Mouse (Mus musculus): ENCODE results near the gene 2200002J24Rik. TPM values are rescaled to one million over a fixed set of nuclear protein-coding genes. Genes with fewer than 3 reads are reported as not detected.

Gene 2200002J24Rik
- polyA plus RNA-seq, 1 experiment from 2014 or later = 3.2 TPM

DNA sequence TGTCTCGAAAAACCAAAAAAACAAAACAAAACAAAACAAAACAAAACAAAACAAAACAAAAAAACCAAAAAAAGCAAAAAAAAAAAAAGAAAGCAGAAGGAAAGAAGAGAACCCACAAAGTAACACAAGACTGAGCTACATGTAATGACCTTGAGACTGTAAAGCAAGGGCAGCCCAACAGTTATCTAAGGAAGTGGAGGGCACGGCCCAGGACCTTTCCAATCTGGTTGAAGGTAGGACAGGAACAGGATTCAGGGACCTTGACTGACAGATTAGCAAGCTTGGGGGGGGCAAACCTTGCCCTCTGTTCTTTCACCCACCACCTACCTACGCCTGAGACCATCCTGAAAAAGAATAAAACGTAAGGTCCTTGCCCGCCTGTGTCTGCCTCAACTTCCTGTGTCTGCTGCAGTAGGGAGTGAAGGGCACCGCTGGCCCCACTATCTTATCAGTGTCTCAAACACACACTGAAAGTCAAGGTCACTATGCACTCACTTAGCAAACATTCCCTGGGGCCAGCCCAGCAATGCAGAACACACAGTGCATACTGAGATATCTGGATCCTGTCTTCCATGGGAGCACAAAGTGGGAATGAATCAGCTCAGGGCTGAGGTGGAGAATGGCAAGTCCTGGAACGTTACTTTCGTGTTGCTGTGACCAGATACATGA, 7.6 kb downstream of the 2200002J24Rik start:
- H3K9ac ChIP-seq = no peak overlapping the region
- H3K4me2 ChIP-seq (replicated peaks) = no peak overlapping the region; the same call in 1 of the 2 replicates

DNA sequence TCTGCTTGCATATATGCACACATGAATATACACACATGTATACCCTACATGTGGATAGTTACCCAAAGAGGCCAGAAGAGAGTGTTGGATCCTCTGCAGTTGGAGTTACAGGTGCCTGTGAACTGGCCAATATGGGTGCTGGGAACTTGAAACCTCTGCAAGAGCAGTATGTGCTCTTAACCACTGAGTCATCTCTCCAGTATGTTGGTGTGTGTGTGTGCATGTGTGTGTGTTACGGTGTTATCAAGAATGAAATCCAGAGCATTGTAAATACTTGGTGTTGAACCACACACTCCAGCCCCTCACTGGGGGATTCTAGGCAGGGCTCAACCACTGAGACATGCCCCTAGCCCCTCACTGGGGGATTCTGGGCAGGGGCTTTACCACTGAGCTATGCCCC, 8.7 kb downstream of the 2200002J24Rik start:
- no peak overlapping the region for H3K9ac ChIP-seq
- H3K9me3 ChIP-seq = no peaks in the 10 kb centered on the region
- H3K4me3 ChIP-seq (replicated peaks) = no peak overlapping the region
- no peaks in the 10 kb centered on the region for H3K36me3 ChIP-seq
- H3K4me2 ChIP-seq (replicated peaks) = no peak overlapping the region
- no peak; the same call in 1 of the 2 replicates for ATAC-seq
- 58% methylated on average over 1 of the region's 1 CpGs for WGBS
- H3K27ac ChIP-seq = no peak overlapping the region
- 0 out of 2 replicates have a peak, but pooled peaks cover 3% of the 10 kb centered on the region for H3K4me1 ChIP-seq (replicated peaks)
- H3K27me3 ChIP-seq (replicated peaks) = no peaks in the 10 kb centered on the region

More for the DNA sequence above, 7.6 kb downstream of the 2200002J24Rik start:
- WGBS = 50% methylated on average over 8 of the region's 8 CpGs
- no peak overlapping the region for H3K4me3 ChIP-seq (replicated peaks)
- no peaks in the 10 kb centered on the region for H3K9me3 ChIP-seq
- H3K27me3 ChIP-seq (replicated peaks) = no peaks in the 10 kb centered on the region
- 0 out of 2 replicates have a peak, but pooled peaks cover 3% of the 10 kb centered on the region for H3K4me1 ChIP-seq (replicated peaks)
- peak overlapping the region; percentile 71 for H3K27ac ChIP-seq
- ATAC-seq = peak; percentile 94
- no peaks in the 10 kb centered on the region for H3K36me3 ChIP-seq

DNA sequence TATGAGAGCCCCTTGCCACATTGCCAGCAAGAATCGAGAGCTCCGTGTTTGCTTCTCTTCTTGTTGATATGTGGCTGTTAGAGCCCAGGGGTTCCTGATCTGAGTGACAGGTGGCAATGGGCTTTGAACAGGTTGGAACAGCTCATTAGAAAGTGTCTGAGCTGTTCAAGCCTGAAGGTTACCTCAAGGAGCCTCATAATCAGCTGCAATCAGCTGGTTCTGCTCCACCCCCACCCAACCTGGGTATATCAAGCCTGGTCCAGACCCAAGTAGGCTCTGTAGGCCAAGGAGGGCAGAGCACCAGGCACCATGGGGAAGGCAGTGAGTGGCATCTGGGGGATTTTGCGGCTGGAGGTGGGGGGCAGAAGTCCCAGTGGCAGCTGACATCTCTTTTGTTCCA, 13.2 kb downstream of the 2200002J24Rik start, which contains the start of gene Atp4a:
TSS of gene Atp4a (plus strand) at position 268 of the 400 bp plus-strand sequence.
- Histone ChIP-seq H3K9ac (no peak within 1 kb of the TSS), H3K36me3 (no peaks in the 10 kb centered on the region), H3K9me3 (no peaks in the 10 kb centered on the region), H3K27ac (no peak within 1 kb of the TSS), H3K4me2 (replicated peaks) (no peak within 1 kb of the TSS), H3K4me1 (replicated peaks) (peaks cover 3% of the 10 kb centered on the region; the same call in 1 of the 2 replicates), H3K27me3 (replicated peaks) (no peaks in the 10 kb centered on the region), H3K4me3 (replicated peaks) (no peak within 1 kb of the TSS)
- ATAC-seq = no peak
- 85% methylated on average over 3 of the region's 3 CpGs for WGBS

DNA sequence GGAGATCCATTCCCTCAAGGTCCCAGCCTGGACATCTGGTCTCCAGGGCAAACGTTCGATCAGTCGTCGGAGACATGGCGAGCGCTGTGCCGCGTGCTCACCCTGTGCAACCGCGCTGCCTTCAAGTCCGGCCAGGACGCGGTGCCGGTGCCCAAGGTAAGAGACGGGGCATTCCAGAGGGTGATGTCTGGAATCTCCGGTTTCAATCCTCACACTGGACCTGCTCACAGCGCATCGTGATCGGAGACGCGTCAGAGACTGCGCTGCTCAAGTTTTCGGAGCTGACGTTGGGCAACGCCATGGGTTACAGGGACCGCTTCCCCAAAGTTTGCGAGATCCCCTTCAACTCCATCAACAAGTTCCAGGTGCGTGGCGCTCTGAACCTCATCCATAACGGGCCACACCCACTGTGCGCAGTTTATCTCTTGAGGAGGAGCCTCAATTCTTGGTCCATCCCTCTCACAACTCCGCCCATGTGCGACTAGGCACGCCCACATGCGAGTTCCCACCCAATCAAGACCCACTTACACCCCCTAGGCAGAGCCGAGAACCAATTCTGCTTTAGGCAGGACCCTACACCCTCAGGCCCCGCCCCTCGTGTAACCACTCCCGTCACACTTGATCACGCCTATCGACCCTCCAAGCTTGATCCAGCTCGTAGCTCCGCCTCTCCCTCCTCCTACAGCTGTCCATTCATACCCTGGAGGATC, 18.4 kb downstream of the 2200002J24Rik start:
- Histone ChIP-seq H3K4me3 (replicated peaks) (peak overlapping the region; percentile 37), H3K36me3 (no peaks in the 10 kb centered on the region), H3K4me1 (replicated peaks) (peaks cover 8% of the 10 kb centered on the region), H3K9me3 (no peaks in the 10 kb centered on the region), H3K9ac (no peak overlapping the region), H3K27me3 (replicated peaks) (0 out of 2 replicates have a peak, but pooled peaks cover 3% of the 10 kb centered on the region), H3K4me2 (replicated peaks) (peak overlapping the region; percentile 73), H3K27ac (no peak overlapping the region)
- ATAC-seq = peak; percentile 98
- 1% methylated on average over 43 of the region's 43 CpGs for WGBS

DNA sequence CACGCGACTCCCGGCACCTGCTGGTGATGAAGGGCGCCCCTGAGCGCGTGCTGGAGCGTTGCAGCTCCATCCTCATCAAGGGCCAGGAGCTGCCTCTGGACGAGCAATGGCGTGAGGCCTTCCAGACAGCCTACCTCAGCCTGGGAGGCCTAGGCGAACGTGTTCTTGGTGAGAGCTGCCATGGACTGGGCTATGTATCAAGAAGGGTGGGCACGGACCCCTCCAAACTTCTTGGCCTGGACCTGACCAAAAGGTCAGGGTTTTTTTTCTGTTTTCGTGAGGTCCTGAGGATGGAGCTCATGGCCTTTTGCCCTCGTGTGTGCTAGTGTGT, 19.0 kb downstream of the 2200002J24Rik start:
- no peak for ATAC-seq
- H3K27ac ChIP-seq = no peak overlapping the region
- H3K27me3 ChIP-seq (replicated peaks) = 0 out of 2 replicates have a peak, but pooled peaks cover 3% of the 10 kb centered on the region
- 12% methylated on average over 14 of the region's 14 CpGs for WGBS
- no peaks in the 10 kb centered on the region for H3K9me3 ChIP-seq
- peak overlapping the region; percentile 73 for H3K4me2 ChIP-seq (replicated peaks)
- H3K36me3 ChIP-seq = no peaks in the 10 kb centered on the region
- no peak overlapping the region for H3K9ac ChIP-seq
- peak overlapping the region; percentile 37 for H3K4me3 ChIP-seq (replicated peaks)
- H3K4me1 ChIP-seq (replicated peaks) = peaks cover 8% of the 10 kb centered on the region

DNA sequence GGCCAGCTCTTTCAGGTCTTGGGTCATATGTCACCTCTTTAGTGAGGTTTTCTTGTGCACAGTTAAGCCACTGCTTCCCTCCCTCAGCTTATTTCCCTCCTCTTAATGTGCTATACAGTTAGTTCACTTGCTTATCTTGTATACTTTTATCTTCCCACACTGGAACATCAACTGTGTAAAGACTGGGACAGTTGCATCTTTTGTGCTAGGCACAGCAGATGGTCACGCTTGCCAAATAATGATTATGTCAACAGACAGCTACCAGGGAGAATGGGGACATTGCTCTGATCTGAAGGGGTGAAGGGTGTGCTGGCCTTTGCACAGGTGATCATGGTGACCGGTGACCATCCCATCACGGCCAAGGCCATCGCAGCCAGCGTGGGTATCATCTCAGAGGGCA, 20.9 kb downstream of the 2200002J24Rik start:
- 92% methylated on average over 5 of the region's 5 CpGs for WGBS
- no peaks in the 10 kb centered on the region for H3K9me3 ChIP-seq
- H3K27ac ChIP-seq = no peak overlapping the region
- H3K9ac ChIP-seq = no peak overlapping the region
- H3K27me3 ChIP-seq (replicated peaks) = 0 out of 2 replicates have a peak, but pooled peaks cover 3% of the 10 kb centered on the region
- H3K36me3 ChIP-seq = no peaks in the 10 kb centered on the region
- no peak overlapping the region for H3K4me3 ChIP-seq (replicated peaks)
- no peak overlapping the region for H3K4me2 ChIP-seq (replicated peaks)
- H3K4me1 ChIP-seq (replicated peaks) = peaks cover 12% of the 10 kb centered on the region
- no peak for ATAC-seq

DNA sequence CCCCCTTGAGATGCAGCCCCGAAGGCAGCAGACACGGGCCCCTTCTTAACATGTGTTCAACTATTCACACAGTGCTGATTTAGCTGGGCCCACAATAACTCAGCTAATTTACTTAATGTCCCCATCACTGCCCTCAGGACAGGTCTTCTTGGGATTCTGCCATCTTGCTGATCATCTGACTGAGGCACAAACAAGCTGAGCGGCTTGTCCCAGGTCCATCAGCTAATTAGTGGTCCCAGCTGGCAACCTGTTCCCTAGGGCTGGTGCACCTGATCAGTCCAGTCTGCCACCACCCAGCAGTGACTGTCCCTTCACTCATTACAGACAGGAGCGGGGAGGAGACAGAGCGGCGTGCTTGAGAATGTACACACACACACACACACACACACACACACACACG, 22.6 kb downstream of the 2200002J24Rik start:
- H3K36me3 ChIP-seq = no peaks in the 10 kb centered on the region
- no peak overlapping the region for H3K9ac ChIP-seq
- no peak overlapping the region for H3K4me2 ChIP-seq (replicated peaks)
- 87% methylated on average over 7 of the region's 7 CpGs for WGBS
- ATAC-seq = no peak
- H3K9me3 ChIP-seq = no peaks in the 10 kb centered on the region
- H3K4me1 ChIP-seq (replicated peaks) = peaks cover 14% of the 10 kb centered on the region
- no peak overlapping the region for H3K27ac ChIP-seq
- H3K4me3 ChIP-seq (replicated peaks) = no peak overlapping the region
- 0 out of 2 replicates have a peak, but pooled peaks cover 3% of the 10 kb centered on the region for H3K27me3 ChIP-seq (replicated peaks)

DNA sequence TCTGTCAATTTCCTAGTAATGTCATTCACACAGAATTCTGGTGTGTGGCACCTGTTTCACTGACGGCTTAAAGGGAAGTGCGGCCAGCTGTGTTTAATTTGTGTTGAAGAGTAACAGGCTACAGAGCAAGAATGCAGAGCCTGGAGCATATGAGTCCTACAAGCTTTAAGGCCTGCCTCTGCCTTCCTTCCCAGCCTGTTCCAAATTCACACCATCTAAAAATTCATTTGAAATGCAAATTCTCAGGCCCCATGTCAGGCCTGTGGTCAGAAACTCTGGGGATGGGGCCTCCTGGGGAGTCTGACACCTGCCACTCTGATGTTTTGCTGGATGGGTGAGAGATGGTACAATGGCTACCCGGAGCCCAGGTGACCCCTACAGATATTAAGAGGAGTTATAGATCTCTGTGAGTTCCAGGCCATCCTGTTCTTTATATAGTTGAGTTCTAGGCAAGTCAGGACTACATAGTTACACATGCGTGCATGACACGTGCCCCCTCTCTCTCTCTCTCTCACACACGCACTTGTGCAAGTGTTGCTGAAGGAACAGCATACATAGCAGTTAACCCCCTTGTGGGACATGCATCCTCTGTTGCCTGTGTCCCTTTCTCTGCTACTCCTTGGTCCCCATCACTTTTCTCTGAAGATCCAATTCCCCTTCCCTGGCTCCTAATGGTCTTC, 24.7 kb downstream of the 2200002J24Rik start:
- no peaks in the 10 kb centered on the region for H3K27me3 ChIP-seq (replicated peaks)
- no peak overlapping the region for H3K4me2 ChIP-seq (replicated peaks)
- no peak overlapping the region for H3K9ac ChIP-seq
- WGBS = 61% methylated on average over 6 of the region's 6 CpGs
- ATAC-seq = no peak
- no peaks in the 10 kb centered on the region for H3K9me3 ChIP-seq
- no peak overlapping the region for H3K27ac ChIP-seq
- no peaks in the 10 kb centered on the region for H3K36me3 ChIP-seq
- no peak overlapping the region for H3K4me3 ChIP-seq (replicated peaks)
- 0 out of 2 replicates have a peak, but pooled peaks cover 14% of the 10 kb centered on the region for H3K4me1 ChIP-seq (replicated peaks)

DNA sequence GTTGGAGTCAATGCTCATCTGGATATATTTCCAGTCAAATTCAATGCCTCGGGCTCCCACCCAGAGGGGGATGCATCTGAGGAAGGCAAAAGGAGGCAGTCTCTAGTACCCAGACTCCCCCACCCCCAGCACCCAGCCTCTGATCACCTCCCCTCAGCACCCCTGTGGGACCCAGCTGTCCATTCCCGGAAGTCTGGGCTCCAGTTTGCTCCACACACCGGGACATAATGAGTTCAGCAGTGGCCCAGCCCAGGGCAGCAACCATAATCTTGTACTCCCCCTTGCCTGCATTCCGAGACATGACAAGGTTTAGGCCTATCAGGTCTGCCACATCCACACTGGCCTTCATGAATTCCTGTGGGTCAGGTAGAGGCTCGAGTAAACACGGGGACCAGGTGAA, 29.5 kb downstream of the 2200002J24Rik start:
- Histone ChIP-seq H3K9ac (peak overlapping the region; percentile 90; the same call in 1 of the 2 replicates), H3K27me3 (replicated peaks) (no peaks in the 10 kb centered on the region), H3K4me3 (replicated peaks) (peak overlapping the region; percentile 66), H3K4me2 (replicated peaks) (peak overlapping the region; percentile 74), H3K36me3 (peaks cover 5% of the 10 kb centered on the region), H3K9me3 (no peaks in the 10 kb centered on the region), H3K4me1 (replicated peaks) (peaks cover 24% of the 10 kb centered on the region; the same call in 1 of the 2 replicates), H3K27ac (no peak overlapping the region)
- 66% methylated on average over 6 of the region's 6 CpGs for WGBS
- no peak for ATAC-seq

DNA sequence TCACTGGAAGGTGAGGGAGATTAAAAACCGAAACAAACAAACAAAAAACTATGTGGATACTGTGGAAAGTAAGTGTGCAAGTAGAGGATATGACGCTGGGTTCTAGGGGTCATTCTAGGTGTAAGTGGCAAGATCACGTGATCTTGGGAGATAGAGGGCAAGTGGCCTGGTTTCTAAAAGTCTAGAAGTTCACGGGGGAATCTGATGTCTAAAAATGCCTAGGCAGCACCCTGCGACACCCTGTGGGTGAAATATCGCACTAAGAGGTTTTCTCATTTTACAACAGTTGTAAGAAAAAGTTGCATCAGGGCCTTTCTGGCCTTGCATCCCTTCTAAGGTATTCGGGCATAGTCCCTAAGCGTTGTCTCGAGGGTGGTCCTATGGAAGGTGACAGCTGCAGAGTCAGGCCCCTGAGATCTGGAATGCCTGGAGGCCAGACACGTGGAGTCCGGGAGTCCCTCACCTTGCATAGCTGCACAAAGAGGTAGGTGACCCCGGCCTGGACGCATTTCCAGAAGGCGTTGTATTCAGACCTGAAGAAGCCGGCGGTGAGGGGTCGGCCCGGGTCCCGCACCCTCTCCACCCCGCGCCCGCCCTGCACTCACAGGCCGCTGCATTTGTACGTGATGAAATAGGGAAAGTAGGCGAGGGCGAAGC, 30.1 kb downstream of the 2200002J24Rik start:
- H3K4me3 ChIP-seq (replicated peaks) = peak overlapping the region; percentile 66
- peak overlapping the region; percentile 90 for H3K9ac ChIP-seq
- no peaks in the 10 kb centered on the region for H3K9me3 ChIP-seq
- H3K27ac ChIP-seq = peak overlapping the region; percentile 85
- H3K27me3 ChIP-seq (replicated peaks) = no peaks in the 10 kb centered on the region
- peak; percentile 58 for ATAC-seq
- peak overlapping the region; percentile 74 for H3K4me2 ChIP-seq (replicated peaks)
- H3K36me3 ChIP-seq = peaks cover 10% of the 10 kb centered on the region
- whole genome bisulfite sequencing = 6% methylated on average over 26 of the region's 26 CpGs
- peaks cover 21% of the 10 kb centered on the region; the same call in 1 of the 2 replicates for H3K4me1 ChIP-seq (replicated peaks)

DNA sequence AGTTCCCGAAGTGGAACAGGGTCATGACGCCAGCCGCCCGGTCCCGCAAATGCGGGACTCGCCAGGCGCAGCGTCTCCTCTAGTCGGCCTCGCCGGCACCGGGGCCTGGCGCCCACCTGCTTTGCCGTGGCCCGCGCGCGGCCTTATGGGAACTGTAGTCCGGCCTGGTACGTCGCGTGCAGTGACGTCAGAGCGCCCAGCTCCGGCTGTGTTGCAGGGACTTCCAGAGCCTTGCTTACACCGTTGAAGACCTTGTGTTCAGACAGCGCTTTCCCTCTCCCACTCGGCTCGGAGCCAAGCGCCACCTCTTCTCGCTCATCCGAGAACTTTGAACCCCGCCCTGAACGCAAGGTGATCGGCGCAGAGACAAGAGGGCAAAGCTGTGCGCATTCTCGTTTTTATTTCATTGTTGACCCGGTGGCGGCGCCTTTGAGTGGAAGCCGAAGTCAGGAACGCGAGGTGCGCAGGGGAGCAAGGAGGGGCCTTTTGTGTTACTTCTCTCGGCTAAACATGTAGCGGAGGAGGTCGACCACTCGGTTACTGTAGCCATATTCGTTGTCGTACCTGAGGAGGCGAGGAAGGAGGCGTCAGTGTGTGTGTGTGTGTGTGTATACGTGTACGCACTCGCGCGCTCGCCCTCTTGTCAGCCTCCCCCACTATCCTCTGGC, 30.8 kb downstream of the 2200002J24Rik start, which contains the start of gene Tmem147:
TSS of gene Tmem147 (minus strand) at position 145 of the 668 bp plus-strand sequence.
- ATAC-seq = peak; percentile 98
- H3K36me3 ChIP-seq = peaks cover 10% of the 10 kb centered on the region
- under 1% methylated on average over 60 of the region's 60 CpGs for WGBS
- peaks cover 21% of the 10 kb centered on the region; the same call in 1 of the 2 replicates for H3K4me1 ChIP-seq (replicated peaks)
- H3K27me3 ChIP-seq (replicated peaks) = no peaks in the 10 kb centered on the region
- H3K4me2 ChIP-seq (replicated peaks) = peak within 1 kb of the TSS; percentile 74
- H3K9ac ChIP-seq = peak within 1 kb of the TSS; percentile 90
- peak within 1 kb of the TSS; percentile 85 for H3K27ac ChIP-seq
- no peaks in the 10 kb centered on the region for H3K9me3 ChIP-seq
- peak within 1 kb of the TSS; percentile 66 for H3K4me3 ChIP-seq (replicated peaks)
